In the genomic region with DNA sequence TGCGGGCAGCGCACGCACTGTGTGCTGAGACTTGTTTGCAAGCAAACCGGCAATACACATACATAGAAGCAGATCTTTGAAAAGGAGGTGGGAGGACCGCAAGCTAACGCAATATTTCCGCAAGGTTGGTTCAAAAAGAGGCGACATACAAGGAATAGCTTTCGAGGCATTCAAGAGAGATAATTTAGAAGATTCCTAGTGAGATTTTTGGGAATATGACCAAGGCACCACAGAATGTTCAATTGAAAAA, we compare ENCODE assay signal across 8 mouse cellular contexts. TPM values are rescaled to one million over a fixed set of nuclear protein-coding genes. Genes with fewer than 3 reads are reported as not detected.
DNase-seq lines count a peak whose midpoint lies in the region; ATAC-seq and TF ChIP-seq lines count a peak whose summit lies in the region.

No protein-coding gene starts in this region.

- peak overlapping the region; percentile 89 for H3K4me2 ChIP-seq in heart, embryonic 11.5 days

- intact Hi-C loops in heart, postnatal 25 days (cut with DNase I), result loop anchor here (5.0 kb wide), 2 partner anchors 261 to 444 kb away; a partner anchor contains a TSS

- H3K4me1 ChIP-seq in heart, embryonic 11.5 days (ENCODE audit: control insufficient read depth, insufficient read depth, low read length), result no peaks in the 10 kb centered on the region
- H3K4me1 ChIP-seq in E14TG2a.4 (replicated peaks; ENCODE audit: low read depth, low read length), result peaks cover 32% of the 10 kb centered on the region
- H3K4me1 ChIP-seq in megakaryocyte, embryonic 14.5 days, result peaks cover 69% of the 10 kb centered on the region

- peak overlapping the region; percentile 81 for H3K4me3 ChIP-seq in heart, embryonic 11.5 days (ENCODE audit: low read depth, low read length)
- peak overlapping the region; percentile 90 for H3K4me3 ChIP-seq in E14TG2a.4 (replicated peaks; ENCODE audit: low read length)
- H3K4me3 ChIP-seq in megakaryocyte, embryonic 14.5 days (replicated peaks), result peak overlapping the region; percentile 100

- DNase-seq in heart, postnatal 25 days (ENCODE audit: low spot score), result no peak
- no peak for DNase-seq in right cerebral cortex, adult 18-20 months
- DNase-seq in layer of hippocampus, postnatal 10 days (ENCODE audit: low spot score in 2 of 2), result no peak

- TF ChIP-seq CTCF in E14TG2a.4 (conservative IDR thresholded peaks at IDR 0.05; ENCODE audit: low read length), result no peak

- 5% methylated on average over 9 of the region's 9 CpGs for WGBS in heart, embryonic 11.5 days (ENCODE audit: insufficient replicate concordance)

- no peak for ATAC-seq in heart, embryonic 11.5 days (replicated peaks; ENCODE audit: insufficient number of reproducible peaks, low FRiP score, low TSS enrichment)
- ATAC-seq in granulocyte monocyte progenitor cell, adult 5-6 weeks (replicated peaks; ENCODE audit: poor library complexity, severe bottlenecking), result peak; percentile 23
- no peak for ATAC-seq in inflammation-experienced regulatory T-cells, adult 6 months

- H3K27ac ChIP-seq in heart, embryonic 11.5 days (ENCODE audit: low read depth, low read length), result peak overlapping the region; percentile 80

- H3K9ac ChIP-seq in heart, embryonic 11.5 days (ENCODE audit: low read depth, low read length), result peak overlapping the region; percentile 89

- no peaks in the 10 kb centered on the region for H3K36me3 ChIP-seq in heart, embryonic 11.5 days (ENCODE audit: control insufficient read depth, insufficient read depth, low read length)
- H3K36me3 ChIP-seq in E14TG2a.4 (ENCODE audit: insufficient read depth, low read length), result 0 out of 2 replicates have a peak, but pooled peaks cover 6% of the 10 kb centered on the region
- H3K36me3 ChIP-seq in megakaryocyte, embryonic 14.5 days (replicated peaks; ENCODE audit: low read length), result peaks cover 13% of the 10 kb centered on the region

- H3K9me3 ChIP-seq in heart, embryonic 11.5 days (replicated peaks; ENCODE audit: control insufficient read depth, low read length), result no peaks in the 10 kb centered on the region
- no peaks in the 10 kb centered on the region for H3K9me3 ChIP-seq in E14TG2a.4 (ENCODE audit: low read length)
- no peaks in the 10 kb centered on the region for H3K9me3 ChIP-seq in megakaryocyte, embryonic 14.5 days

- H3K27me3 ChIP-seq in heart, embryonic 11.5 days (ENCODE audit: control insufficient read depth, insufficient read depth, low read length), result no peaks in the 10 kb centered on the region
- H3K27me3 ChIP-seq in E14TG2a.4 (ENCODE audit: insufficient read depth, low read length), result no peaks in the 10 kb centered on the region
- H3K27me3 ChIP-seq in megakaryocyte, embryonic 14.5 days (replicated peaks), result no peaks in the 10 kb centered on the region

RNA-seq across cellular contexts. Expression of a gene that starts 0.5 kb away (rescaled TPM):
- 1.7 and 1.8 TPM in 2 replicates for polyA plus RNA-seq in heart, embryonic 11.5 days (2014; fragmentation: Nextera tagmentation; extraction: Ambion mirVana)
- under 1 TPM; 0.22 to 0.26 TPM for total RNA-seq in heart, postnatal 25 days (2021)
- 6.0 and 7.9 TPM in 2 replicates for total RNA-seq in granulocyte monocyte progenitor cell, adult 5-6 weeks (2014; fragmentation: Nextera tagmentation)
- total RNA-seq in granulocyte monocyte progenitor cell, adult 5-6 weeks (2017), result 7.3 and 7.4 TPM in 2 replicates
- not detected in 2 replicates for polyA plus RNA-seq in megakaryocyte, embryonic 14.5 days (2012; ENCODE audit: insufficient read depth, low replicate concordance)
- 1 to 10 TPM in 2 of 3 experiments, under 1 TPM in 1; 0.36 to 1.8 (median 1.2) TPM for polyA plus RNA-seq in inflammation-experienced regulatory T-cells, adult 6 months (2017; shearing (Covaris generic))
- total RNA-seq in layer of hippocampus, postnatal 10 days (2021), result 1 to 10 TPM in 1 of 2 experiments, under 1 TPM in 1; 0.98 to 2.1 TPM
